Mouse (Mus musculus) lung, postnatal 0 days (tissue): Measurements from ENCODE around the gene Mif. TPM values are rescaled to one million over a fixed set of nuclear protein-coding genes. Genes with fewer than 3 reads are reported as not detected.
"Not testable (repeated sequence)": the region's sequence is repeated elsewhere in the genome, so short reads cannot be mapped to it uniquely, and the experiment has no call there.

Source experiments
- ATAC-seq: fragments of 200-750 bp; cut with Nextera tagmentation; 2 replicates; pipeline ENCODE4 v1.8.0; 2017; ENCODE audit warnings: moderate library complexity
- DNase-seq: peaks from one replicate; pipeline ENCODE4 v3.0.0-alpha.2; 2016; ENCODE audit warnings: low spot score
- H3K27ac ChIP-seq: fragments of 300-500 bp; sonication (generic); 2 replicates; pipeline ENCODE4 v1.5.1; 2014; ENCODE audit warnings: antibody characterized with exemption, mild to moderate bottlenecking, low read length, mixed read lengths
- H3K27me3 ChIP-seq: fragments of 300-500 bp; sonication (generic); replicated peaks from 2 replicates; pipeline ENCODE4 v1.6.1; 2014; ENCODE audit warnings: low read length, mixed read lengths; ENCODE audit not compliant: insufficient read depth
- H3K36me3 ChIP-seq: fragments of 300-500 bp; sonication (generic); 2 replicates; pipeline ENCODE4 v1.6.1; 2014; ENCODE audit warnings: low read length, mixed read lengths; ENCODE audit not compliant: insufficient read depth
- H3K4me1 ChIP-seq: fragments of 300-500 bp; sonication (generic); 2 replicates; pipeline ENCODE4 v1.6.1; 2014; ENCODE audit warnings: antibody characterized with exemption, low read depth, low read length, mixed read lengths; ENCODE audit not compliant: insufficient read depth
- H3K4me2 ChIP-seq: fragments of 300-500 bp; sonication (generic); replicated peaks from 2 replicates; pipeline ENCODE4 v1.6.1; 2014; ENCODE audit warnings: low read depth, mild to moderate bottlenecking, low read length, moderate library complexity, mixed read lengths
- H3K4me3 ChIP-seq: fragments of 300-500 bp; sonication (generic); 2 replicates; pipeline ENCODE4 v1.5.1; 2014; ENCODE audit warnings: low read depth, low read length
- H3K9ac ChIP-seq: fragments of 300-500 bp; sonication (generic); replicated peaks from 2 replicates; pipeline ENCODE4 v1.6.1; 2014; ENCODE audit warnings: low read depth, mild to moderate bottlenecking
- H3K9me3 ChIP-seq: fragments of 300-500 bp; sonication (generic); 2 replicates; pipeline ENCODE4 v1.6.1; 2016; ENCODE audit warnings: low read length, mixed read lengths
- CTCF ChIP-seq: IDR thresholded peaks from 2 replicates; pipeline ENCODE4 v1.5.1; 2016; ENCODE audit warnings: antibody characterized with exemption, mild to moderate bottlenecking
- EP300 ChIP-seq: IDR thresholded peaks from 2 replicates; pipeline ENCODE4 v1.6.1; 2016; ENCODE audit warnings: antibody characterized with exemption, mild to moderate bottlenecking, control low read depth
- WGBS: fragments of 180-500 bp; shearing (Covaris S2); extraction: QIAGEN DNeasy Blood & Tissue Kit; methylation state at CpG from one replicate; pipeline ENCODE4 v1.1.7; 2014; 5-methylcytosine and 5-hydroxymethylcytosine counted together
- polyA plus RNA-seq: library from polyadenylated mRNA; unstranded; fragments of >200 nt; fragmentation: Nextera tagmentation; extraction: Ambion mirVana; gene quantifications from 2 replicates; pipeline ENCODE4 v1.2.1, GENCODE M21; 2015

Mif gene
- 280 and 356 TPM in 2 replicates for polyA plus RNA-seq

GRCm38 (mm10) chr10:75859786-75860470 lies at the start of gene Mif:
Gene Mif, minus strand, starts transcription at chr10:75860240.
- not testable (repeated sequence) for H3K36me3 ChIP-seq, H3K4me1 ChIP-seq, H3K9me3 ChIP-seq, H3K27me3 ChIP-seq
- peak; percentile 35 for TF ChIP-seq CTCF
- peak within 1 kb of the TSS; percentile 34; the same call in 1 of the 2 replicates for H3K9ac ChIP-seq
- peak within 1 kb of the TSS; percentile 85 for H3K4me2 ChIP-seq
- DNase-seq (peak; percentile 93), ATAC-seq (peak; percentile 99)
- peak within 1 kb of the TSS; percentile 71 for H3K27ac ChIP-seq
- peak within 1 kb of the TSS; percentile 63 for H3K4me3 ChIP-seq
- 0% methylated on average over 33 of the region's 46 CpGs for WGBS

DNA sequence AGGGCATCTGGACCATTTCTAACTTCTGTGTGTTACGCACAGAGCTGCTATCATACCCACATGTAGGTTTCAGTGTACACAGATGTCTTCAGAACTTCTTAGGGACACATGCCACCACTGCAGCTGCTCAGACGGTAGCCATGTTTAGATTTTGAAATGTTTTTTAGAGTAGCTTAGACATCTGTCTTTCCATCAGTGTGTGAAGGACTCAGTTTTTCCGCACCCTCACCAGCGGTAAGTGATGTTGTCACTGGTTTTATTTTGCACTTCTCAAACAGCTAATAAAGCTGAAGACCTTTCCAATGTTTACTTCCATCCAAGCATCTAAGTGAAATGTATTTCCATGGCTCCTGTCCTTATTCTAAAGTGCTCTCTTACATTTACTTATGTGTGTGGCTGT lies 46.8 kb upstream of the Mif start:
- WGBS = 97% methylated on average over 4 of the region's 4 CpGs
- Histone ChIP-seq H3K36me3 (peaks cover 43% of the 10 kb centered on the region), H3K4me1 (no peaks in the 10 kb centered on the region), H3K9ac (no peak overlapping the region), H3K4me3 (no peak overlapping the region), H3K27me3 (no peaks in the 10 kb centered on the region), H3K27ac (no peak overlapping the region), H3K9me3 (no peaks in the 10 kb centered on the region), H3K4me2 (no peak overlapping the region)
- ATAC-seq = no peak
- TF ChIP-seq CTCF (no peak), EP300 (no peak)
- DNase-seq = no peak

GRCm38 (mm10) chr10:75904391-75904790 lies 44.4 kb upstream of the Mif start:
- Histone ChIP-seq H3K4me3 (no peak overlapping the region), H3K9ac (no peak overlapping the region), H3K4me2 (no peak overlapping the region), H3K4me1 (no peaks in the 10 kb centered on the region), H3K9me3 (no peaks in the 10 kb centered on the region), H3K27ac (no peak overlapping the region), H3K27me3 (no peaks in the 10 kb centered on the region), H3K36me3 (peaks cover 39% of the 10 kb centered on the region)
- no peak for DNase-seq
- ATAC-seq = no peak
- WGBS = 84% methylated on average over 5 of the region's 5 CpGs
- no peak for TF ChIP-seq EP300
- TF ChIP-seq CTCF = no peak

DNA sequence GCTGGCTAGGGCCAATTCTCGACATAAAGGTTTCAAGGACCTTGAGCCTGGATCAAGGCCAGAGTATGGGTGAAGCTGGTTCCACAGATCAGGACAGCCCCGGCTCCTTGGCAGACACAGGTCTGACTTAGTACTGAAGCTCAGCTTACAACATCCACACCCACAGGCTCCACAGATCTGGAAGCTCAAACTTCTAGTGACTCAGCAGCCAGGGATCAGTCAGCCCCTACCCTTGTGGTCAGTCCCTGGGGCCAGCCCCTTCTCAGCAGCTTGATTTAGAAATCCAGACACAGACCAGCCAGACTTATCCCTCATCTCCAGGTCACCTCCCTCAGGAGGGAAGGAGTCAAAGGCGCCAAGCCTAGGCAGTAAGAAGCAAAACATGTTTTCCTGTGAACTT lies 38.8 kb upstream of the Mif start:
- Histone ChIP-seq H3K4me3 (no peak overlapping the region), H3K4me2 (no peak overlapping the region), H3K36me3 (peaks cover 21% of the 10 kb centered on the region), H3K9ac (no peak overlapping the region), H3K9me3 (no peaks in the 10 kb centered on the region), H3K27ac (peak overlapping the region; percentile 16; the same call in 1 of the 2 replicates), H3K4me1 (peaks cover 8% of the 10 kb centered on the region; the same call in 1 of the 2 replicates), H3K27me3 (no peaks in the 10 kb centered on the region)
- ATAC-seq (peak; percentile 85), DNase-seq (peak; percentile 84)
- WGBS = 25% methylated on average over 3 of the region's 3 CpGs
- TF ChIP-seq EP300 (no peak), CTCF (no peak)

DNA sequence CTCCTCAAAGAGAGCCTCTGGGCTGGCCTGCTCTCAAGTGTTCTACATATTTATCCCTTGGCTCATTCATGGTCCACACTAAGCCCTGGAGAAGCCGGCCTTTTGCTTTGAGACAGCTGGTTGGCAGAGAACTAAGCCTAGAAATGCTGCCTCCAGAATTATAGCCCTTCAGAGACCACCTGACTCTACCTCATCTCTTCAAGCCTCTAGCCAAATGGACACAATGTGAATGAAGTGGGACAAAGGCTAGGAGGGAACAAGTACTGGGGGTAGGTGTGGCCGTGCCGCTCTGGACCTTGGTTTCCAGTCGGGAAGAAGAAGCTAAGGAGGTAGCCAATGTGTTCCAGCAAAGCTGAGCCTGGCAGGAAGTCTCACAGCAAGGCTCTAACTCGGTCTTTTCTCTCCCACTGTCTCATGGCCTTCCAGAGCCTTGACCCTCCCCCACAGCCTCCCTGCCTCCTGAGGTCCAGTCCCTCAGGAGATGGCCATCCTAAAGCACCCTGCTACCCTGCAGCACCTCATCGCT lies 38.1 kb upstream of the Mif start:
- peak overlapping the region; percentile 16; the same call in 1 of the 2 replicates for H3K27ac ChIP-seq
- no peak for TF ChIP-seq EP300
- TF ChIP-seq CTCF = no peak
- no peak overlapping the region for H3K4me2 ChIP-seq
- H3K27me3 ChIP-seq = no peaks in the 10 kb centered on the region
- H3K36me3 ChIP-seq = peaks cover 14% of the 10 kb centered on the region; the same call in 1 of the 2 replicates
- peaks cover 12% of the 10 kb centered on the region; the same call in 1 of the 2 replicates for H3K4me1 ChIP-seq
- no peak for DNase-seq
- no peak for ATAC-seq
- no peak overlapping the region for H3K4me3 ChIP-seq
- H3K9ac ChIP-seq = no peak overlapping the region
- no peaks in the 10 kb centered on the region for H3K9me3 ChIP-seq
- 67% methylated on average over 6 of the region's 6 CpGs for WGBS

DNA sequence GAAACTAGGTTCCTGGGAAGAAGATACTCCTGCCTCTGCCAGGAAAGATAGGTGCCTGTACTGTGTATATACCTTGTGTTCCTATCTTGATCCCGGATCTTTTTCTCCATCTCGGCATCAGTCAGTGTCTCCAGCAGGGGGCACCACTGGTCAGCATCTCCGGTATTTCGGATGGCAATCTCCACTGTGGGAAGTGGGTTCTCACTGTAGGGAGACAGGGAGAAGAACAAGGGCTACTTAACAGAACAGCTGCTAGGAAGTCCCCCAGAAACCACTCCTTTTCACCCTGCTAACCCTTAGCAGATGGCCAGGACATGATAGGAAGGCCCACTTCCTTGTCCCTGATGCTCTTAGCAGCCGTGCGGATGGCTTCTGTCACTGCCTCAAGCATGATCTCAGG lies 37.3 kb upstream of the Mif start:
- Histone ChIP-seq H3K9ac (no peak overlapping the region), H3K36me3 (peaks cover 13% of the 10 kb centered on the region; the same call in 1 of the 2 replicates), H3K4me2 (no peak overlapping the region), H3K27me3 (no peaks in the 10 kb centered on the region), H3K4me1 (peaks cover 12% of the 10 kb centered on the region; the same call in 1 of the 2 replicates), H3K4me3 (no peak overlapping the region), H3K9me3 (no peaks in the 10 kb centered on the region), H3K27ac (no peak overlapping the region)
- no peak for TF ChIP-seq EP300
- TF ChIP-seq CTCF = peak; percentile 92
- peak; percentile 85 for DNase-seq
- no peak for ATAC-seq
- WGBS = 42% methylated on average over 6 of the region's 6 CpGs
